Mouse (Mus musculus) left cerebral cortex, adult 2 months (tissue): Measurements from ENCODE around the gene Pik3ip1. TPM values are rescaled to one million over a fixed set of nuclear protein-coding genes. Genes with fewer than 3 reads are reported as not detected.

Source experiments
- DNase-seq, 2 experiments: peaks; one replicate each; pipeline ENCODE4 v3.0.0; 2021 to 2022; ENCODE audit warnings: low spot score in 2 of 2, mixed read lengths in 1 of 2; ENCODE audit errors: extremely low spot score in 1 of 2
- H3K27ac ChIP-seq: fragments of 200-600 bp; 2 replicates; pipeline ENCODE4 v1.8.1; 2022
- H3K4me3 ChIP-seq: fragments of 200-600 bp; 2 replicates; pipeline ENCODE4 v1.8.1; 2022
- CTCF ChIP-seq: fragments of 200-600 bp; IDR thresholded peaks from 2 replicates; pipeline ENCODE4 v1.8.1; 2022; ENCODE audit warnings: antibody characterized with exemption, mild to moderate bottlenecking, moderate library complexity
- intact Hi-C: fragments of 180-260 bp; cut with DNase I; formaldehyde crosslinking; loops from one replicate; pipeline ENCODE4 v1.15.1; 2025
- total RNA-seq, 2 experiments: library from RNA; stranded (reverse); gene quantifications; 2 replicates each; pipeline ENCODE4 v1.2.3; 2021

Pik3ip1 gene
- total RNA-seq, 2 experiments from 2014 or later = 28.1 to 31.5 TPM

DNA sequence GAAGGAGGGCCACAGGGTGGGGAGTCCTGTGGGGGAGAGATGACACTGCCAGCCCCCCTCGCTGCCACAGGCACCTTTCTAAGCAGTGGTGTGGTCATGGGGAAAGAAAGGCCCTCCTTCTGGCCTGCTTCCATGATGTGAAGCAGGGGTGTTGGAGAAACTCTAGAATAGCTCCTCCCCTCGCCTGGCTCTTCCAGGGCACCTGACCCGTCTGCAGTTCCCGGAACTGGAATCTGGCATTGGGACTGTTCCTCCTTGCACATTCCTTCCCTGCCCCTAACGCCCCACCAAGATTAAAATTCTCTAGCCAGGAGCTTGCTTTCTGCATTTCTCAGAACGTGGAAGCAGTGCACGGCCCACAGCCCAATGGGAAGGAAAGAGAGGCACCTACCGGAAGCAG is 62.3 kb downstream of the Pik3ip1 start:
- Histone ChIP-seq H3K27ac (no peak overlapping the region), H3K4me3 (no peak overlapping the region)
- DNase-seq = no peak
- intact Hi-C loops = no loop called here
- TF ChIP-seq CTCF = no peak

Other genes with a start within 250 kb of the Pik3ip1 start
- gene Sfi1, start 136.9 kb upstream of the Pik3ip1 start, total RNA-seq = 10 to 100 TPM; 73.5 to 78.7 TPM
- 10 to 100 TPM; 71.1 to 72.6 TPM for gene Eif4enif1, start 128.0 kb upstream of the Pik3ip1 start, total RNA-seq
- gene Drg1, start 64.0 kb upstream of the Pik3ip1 start, total RNA-seq = 10 to 100 TPM; 79.5 to 92.1 TPM
- 10 to 100 TPM; 41.5 to 46.9 TPM for gene Patz1, start 41.5 kb upstream of the Pik3ip1 start, total RNA-seq
- gene Limk2, start 78.8 kb downstream of the Pik3ip1 start, total RNA-seq = 100 to 1,000 TPM in 1 of 2 experiments, 10 to 100 TPM in 1; 97.5 to 109 TPM
- 10 to 100 TPM; 26.4 to 27.6 TPM for gene Rnf185, start 122.0 kb downstream of the Pik3ip1 start, total RNA-seq
- 1 to 10 TPM; 3.8 to 4.1 TPM for gene Pla2g3, start 157.9 kb downstream of the Pik3ip1 start, total RNA-seq
- 10 to 100 TPM; 54.0 to 57.8 TPM for gene Inpp5j, start 174.4 kb downstream of the Pik3ip1 start, total RNA-seq
- gene Selenom, start 184.3 kb downstream of the Pik3ip1 start, total RNA-seq = 100 to 1,000 TPM; 135 to 138 TPM
- 10 to 100 TPM in 1 of 2 experiments, 1 to 10 TPM in 1; 9.6 to 12.2 TPM for gene Smtn, start 210.2 kb downstream of the Pik3ip1 start, total RNA-seq